ENCODE assay signal across 8 mouse cellular contexts in the genomic region with DNA sequence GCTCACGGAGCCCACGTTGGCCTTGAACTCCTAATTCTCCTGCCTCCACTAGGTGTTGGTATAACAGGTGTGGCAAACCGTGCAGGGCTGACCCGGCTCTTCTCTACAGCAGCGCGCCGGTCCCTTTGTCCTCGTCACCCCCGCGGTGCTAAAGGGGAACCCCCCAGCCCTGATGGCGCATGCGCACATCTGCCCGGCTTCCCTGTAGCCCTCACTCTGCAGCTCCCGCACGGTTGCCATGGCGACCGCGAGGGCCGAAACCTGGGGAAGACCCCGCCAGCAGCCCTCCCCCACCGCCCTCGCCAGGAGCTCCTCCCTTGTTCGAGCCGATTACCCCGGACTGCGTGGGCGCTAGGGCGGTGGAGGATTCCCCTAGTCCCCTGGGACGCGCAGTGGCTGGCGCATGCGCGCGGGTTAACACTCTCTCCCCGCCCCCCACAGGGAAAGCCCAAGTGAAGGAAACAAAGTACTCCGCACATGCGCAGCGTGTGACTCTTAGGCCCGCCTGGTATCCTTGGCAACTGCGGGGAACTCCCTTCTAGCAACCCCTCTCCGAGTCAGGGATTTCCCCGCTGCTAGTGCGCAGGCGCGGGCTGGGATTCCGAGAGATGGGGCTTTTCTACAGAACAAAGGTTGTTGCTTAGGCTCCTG. TPM values are rescaled to one million over a fixed set of nuclear protein-coding genes. Genes with fewer than 3 reads are reported as not detected.
DNase-seq lines count a peak whose midpoint lies in the region; ATAC-seq lines count a peak whose summit lies in the region.

No protein-coding gene starts in this region.

- H3K27ac ChIP-seq in hindbrain, embryonic 12.5 days, result peak overlapping the region; percentile 98

- peak overlapping the region; percentile 83 for H3K9ac ChIP-seq in hindbrain, embryonic 12.5 days

- peak overlapping the region; percentile 91 for H3K4me2 ChIP-seq in hindbrain, embryonic 12.5 days (replicated peaks)

- ATAC-seq in hindbrain, embryonic 12.5 days (ENCODE audit: low FRiP score), result peak; percentile 86

- peak overlapping the region; percentile 58 for H3K4me3 ChIP-seq in hindbrain, embryonic 12.5 days

- peaks cover 72% of the 10 kb centered on the region for H3K4me1 ChIP-seq in hindbrain, embryonic 12.5 days

- H3K9me3 ChIP-seq in hindbrain, embryonic 12.5 days (replicated peaks), result no peaks in the 10 kb centered on the region

- peak; percentile 99 for DNase-seq in Muller cell, postnatal 12 days (ENCODE audit: inconsistent ontology term)
- DNase-seq in cerebellum, adult 9-11 months, result peak; percentile 99
- peak; percentile 100 for DNase-seq in frontal cortex, postnatal 10 days (ENCODE audit: low spot score in 2 of 2)
- DNase-seq in layer of hippocampus, postnatal 14 days (ENCODE audit: low spot score in 2 of 2), result peak; percentile 100
- DNase-seq in lung, postnatal 14 days, result peak; percentile 99
- peak; percentile 95 for DNase-seq in retina, adult 2 months (ENCODE audit: low read depth, low spot score)
- DNase-seq in thymus, postnatal 36 days, result peak; percentile 99

- peaks cover 16% of the 10 kb centered on the region for H3K27me3 ChIP-seq in hindbrain, embryonic 12.5 days

- H3K36me3 ChIP-seq in hindbrain, embryonic 12.5 days, result peaks cover 11% of the 10 kb centered on the region

- under 1% methylated on average over 46 of the region's 46 CpGs for WGBS in hindbrain, embryonic 12.5 days

RNA-seq across cellular contexts. Expression of gene Kcnn1, which starts 2.4 kb away (rescaled TPM):
- 22.1 and 23.8 TPM in 2 replicates for polyA plus RNA-seq in hindbrain, embryonic 12.5 days (2016; fragmentation: Nextera tagmentation; extraction: Ambion mirVana)
- total RNA-seq in layer of hippocampus, postnatal 14 days (2021), result 10 to 100 TPM; 22.0 to 22.8 TPM

RNA-seq across cellular contexts. Expression of gene Ccdc124, which starts 8.3 kb away (rescaled TPM):
- polyA plus RNA-seq in hindbrain, embryonic 12.5 days (2016; fragmentation: Nextera tagmentation; extraction: Ambion mirVana), result 131 and 139 TPM in 2 replicates
- total RNA-seq in layer of hippocampus, postnatal 14 days (2021), result 10 to 100 TPM; 84.5 to 92.7 TPM

RNA-seq across cellular contexts. Expression of gene Arrdc2, which starts 26.0 kb away (rescaled TPM):
- 9.8 and 11.1 TPM in 2 replicates for polyA plus RNA-seq in hindbrain, embryonic 12.5 days (2016; fragmentation: Nextera tagmentation; extraction: Ambion mirVana)
- total RNA-seq in layer of hippocampus, postnatal 14 days (2021), result 10 to 100 TPM; 23.3 to 24.5 TPM

RNA-seq across cellular contexts. Expression of gene Slc5a5, which starts 27.1 kb away (rescaled TPM):
- polyA plus RNA-seq in hindbrain, embryonic 12.5 days (2016; fragmentation: Nextera tagmentation; extraction: Ambion mirVana), result 0.25 and 0.68 TPM in 2 replicates
- total RNA-seq in layer of hippocampus, postnatal 14 days (2021), result 1 to 10 TPM; 7.3 to 8.3 TPM

RNA-seq across cellular contexts. Expression of gene Rpl18a, which starts 31.7 kb away (rescaled TPM):
- 2,266 and 2,767 TPM in 2 replicates for polyA plus RNA-seq in hindbrain, embryonic 12.5 days (2016; fragmentation: Nextera tagmentation; extraction: Ambion mirVana)
- 100 to 1,000 TPM; 673 to 736 TPM for total RNA-seq in layer of hippocampus, postnatal 14 days (2021)

Comparison
In these comparisons a context has a peak if more than half of its experiments do, and no peak if none do; other contexts are left out.
1. Peak in every context shown above with its lines: DNase-seq, ATAC-seq, H3K4me3 ChIP-seq and H3K27ac ChIP-seq.